Mouse (Mus musculus) left cerebral cortex, adult 11 months (tissue): Measurements from ENCODE around the gene Cib4.

Experiments used
- DNase-seq: peaks from one replicate; pipeline ENCODE4 v3.0.0; 2022; ENCODE audit warnings: low spot score

The Cib4 gene

GRCm38 (mm10) chr5:30518108-30518507 lies 27.5 kb downstream of the Cib4 start:
- no peak for DNase-seq

- DNase-seq = peak; percentile 30
These were observed 29.3 kb downstream of the Cib4 start for GRCm38 (mm10) chr5:30516376-30516775.

DNA sequence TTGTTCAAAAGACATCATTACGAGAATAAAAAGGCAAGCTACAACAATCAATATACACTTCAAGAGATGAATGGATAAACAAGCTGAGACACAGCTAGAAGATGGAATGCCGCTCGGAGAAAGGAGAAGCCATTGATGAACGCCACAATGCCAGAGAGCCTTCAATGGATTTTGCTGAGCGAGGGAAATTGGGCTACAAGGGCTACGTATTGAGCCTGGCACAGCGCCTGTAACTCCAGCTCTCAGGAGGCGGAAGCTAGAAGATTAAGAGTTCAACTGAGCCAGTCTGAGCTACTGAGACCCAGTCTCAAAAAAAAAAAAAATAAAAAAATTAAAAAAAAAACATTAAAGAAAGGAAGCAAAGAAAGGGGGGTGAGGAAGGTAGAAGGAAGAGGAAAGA lies 32.5 kb downstream of the Cib4 start:
- no peak for DNase-seq

DNA sequence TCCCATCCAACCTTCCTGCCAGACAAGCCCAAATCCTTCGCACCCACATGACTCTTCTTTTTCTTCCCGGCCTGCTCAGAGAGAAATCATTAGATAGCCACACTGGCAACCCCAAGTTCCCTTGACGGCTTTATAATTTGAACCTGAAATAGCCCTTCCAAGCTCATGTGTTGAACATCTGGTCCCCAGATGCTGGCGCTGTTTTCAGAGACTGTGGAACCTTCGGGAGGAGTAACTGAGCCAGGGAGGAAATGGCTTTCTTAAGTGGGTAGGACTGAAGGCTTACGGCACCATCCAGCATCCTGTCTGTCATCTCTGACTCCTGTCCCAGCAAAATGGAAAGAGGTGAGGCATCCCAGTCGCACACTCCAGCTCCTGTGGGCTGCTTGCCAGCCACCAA lies 48.3 kb downstream of the Cib4 start:
- DNase-seq = no peak

DNA sequence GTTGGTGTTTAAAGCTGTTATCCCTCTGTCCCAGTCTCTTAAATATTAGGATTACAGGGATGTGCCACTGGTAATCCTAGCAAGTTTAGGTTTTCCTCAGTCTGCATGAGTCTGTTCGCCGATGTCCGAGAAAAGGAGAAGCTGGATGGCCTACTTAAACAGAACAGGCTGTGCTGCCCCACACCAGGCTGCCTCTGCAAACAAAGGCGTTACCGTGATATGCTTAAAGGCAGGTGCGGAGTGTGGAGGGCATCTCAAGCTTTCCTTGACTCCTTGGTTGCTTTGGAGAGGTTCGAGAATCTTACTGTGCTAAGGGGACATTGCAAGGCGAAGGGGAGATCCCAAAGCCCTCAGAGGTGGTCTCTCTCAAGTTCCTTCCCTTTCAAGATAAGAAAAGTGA lies 48.8 kb downstream of the Cib4 start:
- no peak for DNase-seq

DNA sequence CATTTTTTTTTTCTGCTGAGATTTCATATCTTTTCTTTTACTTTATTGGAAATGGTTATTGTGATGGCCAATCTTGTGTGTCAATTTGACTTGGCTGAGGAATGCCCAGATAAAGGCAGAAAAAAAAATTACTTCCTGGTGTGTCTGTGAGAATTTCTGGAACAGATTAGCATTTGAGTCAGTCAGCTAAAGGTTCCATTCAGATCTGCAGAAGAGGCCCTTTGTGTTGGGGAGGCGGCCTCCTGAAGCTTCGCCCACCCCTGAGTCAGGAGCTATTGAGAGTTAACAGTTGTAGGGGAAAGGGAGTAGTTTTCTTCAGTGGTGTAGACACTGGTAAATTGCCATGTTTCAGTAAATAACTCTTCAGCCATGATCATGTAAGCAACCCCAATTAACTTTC lies 50.3 kb downstream of the Cib4 start:
- no peak for DNase-seq

- no peak for DNase-seq
These were observed 51.0 kb downstream of the Cib4 start for GRCm38 (mm10) chr5:30494606-30495005.

DNA sequence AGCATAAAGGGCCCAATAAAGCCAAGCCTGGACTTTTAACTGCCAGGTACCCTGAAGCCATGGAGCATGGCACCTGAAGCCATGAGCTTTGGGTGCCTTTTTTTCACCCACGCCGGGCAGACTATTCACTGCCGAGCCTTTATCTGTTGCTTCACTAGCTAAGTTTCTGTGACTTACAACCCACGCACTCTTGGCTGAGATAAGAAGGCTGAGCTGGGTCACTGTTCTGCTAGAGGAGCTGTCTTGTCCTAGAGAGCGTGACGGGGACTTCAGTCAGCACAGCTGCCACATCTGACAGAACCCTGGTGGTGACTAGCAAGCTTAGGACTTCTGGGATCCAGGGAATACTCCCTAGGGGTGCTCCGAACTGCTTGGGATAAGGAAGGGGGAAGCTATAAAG lies 51.9 kb downstream of the Cib4 start:
- no peak for DNase-seq

DNA sequence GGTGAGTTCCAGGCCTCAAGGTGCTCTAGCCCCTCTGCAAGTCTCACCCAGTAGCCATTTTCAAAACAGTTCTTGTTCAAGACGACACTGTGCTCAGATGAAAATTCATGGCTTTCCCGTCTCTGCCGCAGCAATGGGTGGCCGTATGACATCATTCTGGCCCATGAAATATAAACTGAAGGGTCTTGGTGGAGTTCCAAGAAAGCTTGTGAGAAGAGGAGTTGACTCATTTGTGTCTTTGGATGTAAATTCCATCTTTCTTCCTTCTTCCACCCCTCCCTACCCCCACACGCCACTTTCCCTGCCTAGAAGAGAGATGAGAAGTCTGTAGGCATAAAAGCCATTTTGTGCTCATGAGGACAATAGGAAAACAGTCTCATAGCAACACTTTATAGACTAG lies 54.8 kb downstream of the Cib4 start:
- DNase-seq = no peak

GRCm38 (mm10) chr5:30490215-30490614 lies 55.4 kb downstream of the Cib4 start:
- DNase-seq = no peak

- no peak for DNase-seq
These were observed 60.5 kb downstream of the Cib4 start for GRCm38 (mm10) chr5:30485136-30485535.

- DNase-seq = no peak
These were observed 61.0 kb downstream of the Cib4 start for GRCm38 (mm10) chr5:30484591-30484990.

DNA sequence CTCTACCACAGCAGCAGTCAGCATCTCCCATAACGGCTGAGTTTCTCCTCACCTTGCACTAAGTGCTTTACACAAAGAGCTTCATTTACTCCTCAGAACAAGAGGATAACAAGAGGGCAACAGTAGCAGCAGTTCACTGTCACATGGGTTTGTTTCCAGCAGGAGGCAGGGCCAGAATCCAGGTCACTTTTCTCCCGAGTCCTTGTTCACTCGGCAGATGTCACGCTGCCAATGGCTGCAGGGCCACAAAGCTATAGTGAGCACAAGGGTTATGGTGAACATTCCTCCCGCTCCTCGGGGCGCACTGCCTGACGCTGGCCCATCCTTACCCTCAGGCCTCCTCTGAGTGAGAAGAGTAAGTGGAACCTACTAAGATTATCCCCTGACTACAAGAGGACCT lies 62.1 kb downstream of the Cib4 start:
- no peak for DNase-seq

GRCm38 (mm10) chr5:30482319-30482718 lies 63.3 kb downstream of the Cib4 start:
- DNase-seq = no peak

GRCm38 (mm10) chr5:30476534-30476933 lies 69.1 kb downstream of the Cib4 start:
- no peak for DNase-seq

DNA sequence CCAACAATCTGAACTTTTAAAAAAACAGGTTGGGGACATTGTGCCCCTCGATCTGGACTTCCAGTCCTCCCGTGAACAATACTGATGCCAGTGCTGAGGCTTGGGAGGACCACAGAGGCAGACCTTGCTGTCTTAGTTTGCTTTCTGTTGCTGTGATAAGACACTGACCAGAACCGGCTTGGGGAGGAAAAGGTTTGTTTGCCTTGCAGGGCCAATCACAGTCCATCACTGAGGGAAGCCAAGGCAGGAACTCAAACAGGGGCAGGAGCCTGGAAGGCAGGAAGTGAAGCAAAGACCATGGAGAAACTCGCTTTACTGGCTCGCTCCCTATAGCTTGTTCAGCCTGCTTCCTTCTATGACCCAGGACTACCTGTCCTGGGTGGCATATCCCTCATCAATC lies 73.5 kb downstream of the Cib4 start:
- DNase-seq = no peak

GRCm38 (mm10) chr5:30470454-30470853 lies 75.2 kb downstream of the Cib4 start:
- no peak for DNase-seq

GRCm38 (mm10) chr5:30466315-30466714 lies 79.3 kb downstream of the Cib4 start:
- DNase-seq = no peak

- no peak for DNase-seq
These were observed 79.8 kb downstream of the Cib4 start, which contains the start of gene 1700001C02Rik for GRCm38 (mm10) chr5:30465861-30466260. TSS of gene 1700001C02Rik (plus strand) at chr5:30466047.

GRCm38 (mm10) chr5:30461821-30462220 lies 83.8 kb downstream of the Cib4 start, which contains the start of gene Otof:
TSS of gene Otof (minus strand) at chr5:30461932.
- DNase-seq = peak; percentile 45

DNA sequence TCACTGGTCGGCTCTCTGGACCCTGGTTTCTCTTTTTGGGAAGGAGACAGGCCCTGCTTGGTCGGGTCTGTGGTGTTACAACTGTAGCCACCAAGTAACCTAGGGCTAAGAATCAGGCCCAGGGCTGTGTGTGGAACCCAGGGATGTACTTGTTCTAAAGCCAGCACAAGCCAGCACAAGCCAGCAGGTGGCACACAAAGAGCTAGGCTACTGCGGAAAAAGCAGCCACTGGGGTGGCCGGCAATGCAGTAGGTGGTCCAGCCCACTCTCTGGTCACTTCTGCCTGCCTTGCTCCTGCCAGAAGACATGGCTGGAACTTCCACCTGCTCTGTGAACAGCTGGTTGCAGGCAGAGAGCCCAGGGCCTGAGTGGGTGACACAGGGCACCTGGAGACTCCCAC lies 85.5 kb downstream of the Cib4 start:
- DNase-seq = no peak

GRCm38 (mm10) chr5:30456056-30456455 lies 89.6 kb downstream of the Cib4 start:
- DNase-seq = no peak

DNA sequence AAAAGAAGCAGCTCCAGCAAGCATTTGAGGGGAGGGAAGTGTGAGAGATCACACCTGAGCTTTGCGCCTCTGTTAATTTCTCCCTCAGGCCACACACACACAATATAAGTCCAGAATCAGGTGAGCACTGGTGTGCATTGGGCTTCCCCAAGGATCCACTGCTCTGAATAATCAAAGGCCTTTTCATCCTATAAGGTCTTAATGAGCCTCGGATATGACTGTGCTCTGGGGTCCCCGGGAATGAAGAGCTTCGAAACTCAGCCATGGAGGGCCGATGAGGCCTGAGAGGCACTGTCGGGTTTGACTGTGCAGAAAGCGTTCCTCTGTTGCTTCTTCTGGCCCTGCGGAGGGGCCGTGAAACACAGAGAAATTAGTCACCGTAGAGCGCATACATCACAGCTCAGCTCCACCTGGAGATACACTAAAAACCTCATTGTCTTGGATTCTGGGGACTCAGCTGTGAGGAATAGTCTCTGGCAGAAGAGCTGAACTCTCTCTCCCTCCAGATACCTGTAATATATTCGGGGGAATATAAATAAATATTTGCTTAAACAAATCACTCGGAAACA lies 101.2 kb downstream of the Cib4 start:
- DNase-seq = no peak

GRCm38 (mm10) chr5:30442196-30442595 lies 103.4 kb downstream of the Cib4 start:
- no peak for DNase-seq
